Mouse (Mus musculus) adrenal gland, adult 8-10 months (tissue): Measurements from ENCODE around the gene En1. TPM values are rescaled to one million over a fixed set of nuclear protein-coding genes. Genes with fewer than 3 reads are reported as not detected.

Experiments used
- DNase-seq: peaks from one replicate; pipeline ENCODE4 v3.0.0; 2022
- total RNA-seq, 4 experiments: library from RNA; stranded (reverse); gene quantifications; 2 replicates each; pipeline ENCODE4 v1.2.4; 2022

En1 gene
- total RNA-seq, 4 experiments from 2014 or later = not detected

DNA sequence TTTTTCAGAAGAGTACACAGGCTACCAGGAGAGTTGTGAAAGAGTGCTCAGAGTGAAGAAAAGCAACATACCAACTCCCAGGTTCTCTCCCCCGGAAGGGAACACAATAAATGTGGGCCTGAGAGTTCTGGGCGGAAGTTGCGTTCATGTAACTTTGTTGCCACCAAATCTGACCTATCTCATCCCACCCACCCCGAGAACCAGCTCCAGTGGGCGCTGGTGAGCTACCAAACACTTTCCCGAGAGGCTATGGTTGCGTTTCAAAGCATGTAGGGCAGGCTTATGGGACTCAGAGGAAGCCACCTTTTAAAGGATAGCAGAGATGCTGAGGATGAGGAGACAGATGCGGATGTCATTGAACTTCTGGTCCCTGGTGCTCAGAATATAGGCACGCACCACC is 26.6 kb downstream of the En1 start:
- DNase-seq = no peak

DNA sequence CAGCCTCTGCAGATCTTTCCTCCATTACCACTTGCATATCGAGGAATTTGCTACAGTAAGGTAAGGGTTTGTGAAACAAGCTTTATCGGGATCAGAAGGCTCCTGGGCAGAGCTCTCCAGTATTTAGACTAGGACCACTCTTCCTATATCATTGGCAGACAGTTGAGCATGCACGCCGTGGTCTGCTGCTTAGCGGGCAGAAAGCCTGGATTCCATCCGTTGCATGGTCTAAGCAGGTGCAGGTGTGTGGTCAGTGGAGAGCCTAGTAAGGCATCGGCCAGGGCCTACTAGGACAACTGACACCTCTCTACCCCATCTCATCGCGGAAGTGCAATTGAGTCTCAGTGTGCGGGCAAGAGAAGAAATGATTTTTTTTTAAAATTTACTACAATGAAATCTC is 41.2 kb downstream of the En1 start:
- DNase-seq = no peak

DNA sequence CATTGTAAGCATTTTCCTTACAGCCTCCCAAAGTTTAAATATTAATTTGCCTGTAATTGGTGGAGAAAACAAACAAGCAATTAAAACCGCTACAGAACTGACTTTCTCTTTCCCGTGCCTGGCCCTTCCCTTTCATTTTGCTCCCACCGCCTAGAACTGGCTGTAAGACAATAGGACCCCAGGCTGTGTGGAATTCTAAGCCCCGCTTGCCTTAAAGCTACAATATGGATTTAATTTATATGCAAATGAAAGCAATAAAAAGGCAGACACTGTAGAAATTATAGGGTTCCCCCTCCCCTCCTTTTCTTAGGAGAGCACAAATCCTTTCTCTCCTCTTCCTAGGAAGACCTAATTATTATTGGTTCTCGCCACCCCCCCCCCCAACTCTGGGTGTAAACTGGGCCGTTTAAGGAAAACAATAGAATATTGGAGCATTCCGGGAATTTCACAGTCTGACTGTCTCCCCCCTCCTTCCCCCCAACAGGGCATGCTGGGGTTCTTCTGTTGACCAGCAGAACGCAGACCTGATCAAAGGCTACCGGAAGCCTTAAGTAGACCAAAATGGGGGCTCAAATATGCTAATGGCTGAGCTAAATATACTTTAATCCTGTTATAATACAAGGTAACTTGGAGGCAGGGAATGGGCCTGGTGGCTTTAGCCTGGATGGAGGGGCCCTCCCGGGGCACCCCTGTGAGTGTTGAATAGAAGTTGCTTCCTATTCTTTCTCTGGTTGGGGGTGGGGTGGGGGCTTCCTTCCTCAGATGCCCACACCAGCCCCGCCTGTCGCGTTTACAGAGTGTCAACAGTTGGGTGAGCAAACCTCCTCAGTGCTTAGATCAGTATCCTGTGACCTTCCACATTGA is 41.9 kb downstream of the En1 start:
- DNase-seq = no peak

DNA sequence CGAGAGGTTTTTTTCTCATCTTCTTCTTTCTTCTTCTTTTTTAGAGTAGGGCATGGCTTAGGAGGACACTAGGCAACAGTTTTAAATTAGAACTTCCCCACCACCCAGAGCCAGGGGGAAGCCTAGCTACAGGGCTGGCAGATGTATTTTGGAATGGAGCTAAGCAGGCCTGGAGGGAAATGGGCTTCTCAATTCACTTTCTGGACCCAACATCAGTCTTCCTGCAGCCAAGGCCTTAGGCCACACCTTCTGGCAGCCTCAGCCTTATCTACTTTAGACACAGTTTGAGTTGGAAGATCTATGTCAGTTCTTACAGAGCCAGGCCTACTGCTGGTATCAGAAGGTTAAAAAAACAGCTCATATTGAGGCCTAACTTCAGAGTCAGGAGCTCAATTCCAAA is 42.5 kb downstream of the En1 start:
- no peak for DNase-seq

DNA sequence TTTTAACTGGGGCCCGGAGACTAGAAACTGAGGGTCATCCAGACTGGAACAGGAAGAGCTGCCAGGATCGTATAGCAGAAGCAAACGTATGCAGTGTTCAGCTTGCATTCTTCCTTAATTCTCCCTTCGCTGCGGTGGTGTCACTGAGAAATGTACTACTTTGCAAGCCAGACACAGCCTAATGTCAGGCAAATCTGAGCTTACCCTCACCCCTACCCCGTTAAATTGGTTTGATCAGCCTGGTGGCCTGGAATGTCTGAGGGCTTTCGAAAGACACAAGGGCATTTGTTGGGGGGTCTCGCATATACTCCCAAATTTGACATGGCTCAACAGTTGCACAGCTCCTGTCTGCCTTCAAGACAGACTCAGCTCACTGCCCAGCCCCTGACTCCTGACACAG is 47.9 kb downstream of the En1 start:
- no peak for DNase-seq

DNA sequence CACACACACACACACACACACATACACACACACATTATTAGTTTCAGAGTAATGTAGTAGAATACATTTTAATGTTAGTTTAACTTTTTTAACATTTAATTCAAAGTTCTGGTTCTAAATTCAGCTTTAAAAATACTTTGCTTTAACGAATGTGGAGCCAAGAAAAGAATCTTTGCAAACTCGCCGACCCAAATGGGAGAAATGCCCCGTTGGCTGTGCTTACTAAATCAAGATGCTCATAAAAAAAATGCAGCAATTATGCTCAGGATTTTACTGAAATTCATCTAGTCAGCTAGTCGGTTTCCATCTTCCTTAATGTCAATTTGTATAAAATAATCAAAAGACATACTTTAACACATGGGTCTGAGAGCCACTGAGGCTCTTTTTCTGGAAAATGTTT is 49.8 kb downstream of the En1 start:
- no peak for DNase-seq

DNA sequence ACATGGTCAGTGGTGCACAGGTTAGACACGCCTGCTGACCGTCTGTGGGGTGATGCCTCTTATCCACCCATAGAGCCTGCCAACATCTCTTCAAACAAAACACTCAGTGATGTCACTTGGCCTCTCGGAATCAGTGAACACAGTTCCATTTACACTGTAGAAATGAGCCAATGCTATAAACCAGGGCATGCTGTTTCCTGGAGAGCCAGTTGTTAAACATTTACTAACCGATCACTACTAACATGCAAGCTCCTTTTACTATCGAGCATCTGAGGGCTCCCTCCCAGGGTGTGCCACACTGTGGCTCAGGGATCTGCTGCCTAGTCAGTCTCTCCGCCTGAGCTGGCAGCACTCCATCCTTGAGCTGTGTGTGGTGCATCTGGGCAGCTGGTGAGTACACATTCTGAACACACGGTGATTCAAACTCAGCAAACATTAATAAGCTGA is 52.8 kb downstream of the En1 start:
- no peak for DNase-seq

Other genes starting within 250 kb of the En1 start
- not detected for gene Marco, start 97.4 kb upstream of the En1 start, total RNA-seq